Mouse (Mus musculus): ENCODE results near the gene Olfr99.
"Not testable (repeated sequence)": the region's sequence is repeated elsewhere in the genome, so short reads cannot be mapped to it uniquely, and the experiment has no call there.

Olfr99 gene
- long read RNA-seq, experiment 1: 0 reads
- long read RNA-seq, experiment 2: 0 reads

- intact Hi-C loops (cut with DNase I): no loop called here
Observed at GRCm38 (mm10) chr17:37283360-37283759, at the start of gene Olfr99. Gene Olfr99, minus strand, starts transcription at chr17:37283460.

- intact Hi-C loops (cut with DNase I): no loop called here
Observed at GRCm38 (mm10) chr17:37316954-37317353, 33.7 kb upstream of the Olfr99 start, which contains the start of gene Olfr102. Gene Olfr102, minus strand, starts transcription at chr17:37317054.

GRCm38 (mm10) chr17:37310146-37310699 is 27.0 kb upstream of the Olfr99 start:
- intact Hi-C loops (cut with DNase I): no loop called here

- intact Hi-C loops (cut with DNase I): no loop called here
Observed at GRCm38 (mm10) chr17:37308483-37308882, 25.2 kb upstream of the Olfr99 start.

GRCm38 (mm10) chr17:37304213-37304612 is 21.0 kb upstream of the Olfr99 start, which contains the start of gene Olfr101:
Gene Olfr101, minus strand, starts transcription at chr17:37304313.
- intact Hi-C loops (cut with DNase I): no loop called here

GRCm38 (mm10) chr17:37280331-37280730 is 2.9 kb downstream of the Olfr99 start:
- intact Hi-C loops (cut with DNase I): no loop called here

GRCm38 (mm10) chr17:37276573-37276972 is 6.7 kb downstream of the Olfr99 start:
- intact Hi-C loops (cut with DNase I): no loop called here

GRCm38 (mm10) chr17:37275626-37276248 is 7.5 kb downstream of the Olfr99 start:
- intact Hi-C loops (cut with DNase I): no loop called here

- intact Hi-C loops (cut with DNase I): no loop called here
Observed at GRCm38 (mm10) chr17:37270702-37271092, 12.6 kb downstream of the Olfr99 start.

- intact Hi-C loops (cut with DNase I): no loop called here
Observed at GRCm38 (mm10) chr17:37270058-37270701, 13.1 kb downstream of the Olfr99 start, which contains the start of gene H2-M3. Gene H2-M3, plus strand, starts transcription at chr17:37270220.

GRCm38 (mm10) chr17:37263626-37264025 is 19.6 kb downstream of the Olfr99 start, which contains the start of gene Olfr98:
Gene Olfr98, minus strand, starts transcription at chr17:37263749.
- intact Hi-C loops (cut with DNase I): no loop called here

GRCm38 (mm10) chr17:37250544-37250943 is 32.7 kb downstream of the Olfr99 start:
- intact Hi-C loops (cut with DNase I): no loop called here

- intact Hi-C loops (cut with DNase I): no loop called here
Observed at GRCm38 (mm10) chr17:37249460-37249859, 33.8 kb downstream of the Olfr99 start.

- intact Hi-C loops (cut with DNase I): no loop called here
Observed at GRCm38 (mm10) chr17:37246715-37247114, 36.5 kb downstream of the Olfr99 start.

- intact Hi-C loops (cut with DNase I): no loop called here
Observed at GRCm38 (mm10) chr17:37242198-37242597, 41.1 kb downstream of the Olfr99 start.

- intact Hi-C loops (cut with DNase I): not testable (repeated sequence)
Observed at GRCm38 (mm10) chr17:37237230-37237629, 46.0 kb downstream of the Olfr99 start, which contains the start of gene Olfr97. Gene Olfr97, minus strand, starts transcription at chr17:37237330.
